Mouse (Mus musculus) adrenal gland, postnatal 36 days (tissue): ENCODE measurements around the gene Ulk1. TPM values are rescaled to one million over a fixed set of nuclear protein-coding genes. Genes with fewer than 3 reads are reported as not detected.

Experiments used
- DNase-seq, 2 experiments: peaks; one replicate each; pipeline ENCODE4 v3.0.0; 2021; ENCODE audit warnings: mixed read lengths in 1 of 2
- total RNA-seq, 2 experiments: library from RNA; stranded (reverse); gene quantifications; 2 replicates each; pipeline ENCODE4 v1.2.3; 2021

The Ulk1 gene
- total RNA-seq, 2 experiments from 2014 or later, result 42.5 to 47.1 TPM

- DNase-seq, result no peak
Measured at GRCm38 (mm10) chr5:110769272-110769671, 40.6 kb downstream of the Ulk1 start.

DNA sequence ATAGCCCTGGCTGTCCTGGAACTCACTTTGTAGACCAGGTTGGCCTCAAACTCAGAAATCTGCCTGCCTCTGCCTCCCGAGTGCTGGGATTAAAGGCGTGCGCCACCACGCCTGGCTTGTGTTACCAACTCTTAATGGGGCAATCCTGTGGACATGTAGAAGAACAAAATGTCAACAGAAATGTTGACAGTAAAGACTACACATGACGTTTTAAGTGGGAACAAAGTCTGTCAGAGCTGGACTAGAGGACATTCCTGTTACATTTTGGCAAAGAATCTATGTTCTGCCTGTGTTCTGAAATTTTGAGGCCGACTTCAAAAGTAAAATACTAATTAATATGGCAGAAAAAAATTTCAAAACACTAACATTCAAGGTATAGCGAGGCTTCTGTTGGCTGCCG lies 46.0 kb downstream of the Ulk1 start:
- DNase-seq, result no peak

DNA sequence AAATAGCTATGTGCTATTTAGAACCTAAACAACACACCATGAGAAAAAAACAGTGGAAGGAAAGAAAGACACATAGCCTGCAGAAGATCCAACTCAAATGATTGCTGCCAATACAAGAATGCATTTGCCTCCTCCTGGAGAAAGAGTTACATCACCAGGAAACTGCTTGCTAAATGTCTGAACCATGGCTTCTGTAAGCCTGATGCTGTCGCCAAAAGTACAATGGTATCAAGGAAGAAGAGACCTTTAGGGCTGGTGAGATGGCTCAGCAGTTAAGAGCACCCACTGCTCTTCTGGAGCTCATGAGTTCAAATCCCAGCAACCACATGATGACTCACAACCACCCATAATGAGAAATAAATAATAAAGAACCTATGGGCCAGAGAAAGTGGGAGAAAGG lies 64.9 kb downstream of the Ulk1 start:
- no peak for DNase-seq

DNA sequence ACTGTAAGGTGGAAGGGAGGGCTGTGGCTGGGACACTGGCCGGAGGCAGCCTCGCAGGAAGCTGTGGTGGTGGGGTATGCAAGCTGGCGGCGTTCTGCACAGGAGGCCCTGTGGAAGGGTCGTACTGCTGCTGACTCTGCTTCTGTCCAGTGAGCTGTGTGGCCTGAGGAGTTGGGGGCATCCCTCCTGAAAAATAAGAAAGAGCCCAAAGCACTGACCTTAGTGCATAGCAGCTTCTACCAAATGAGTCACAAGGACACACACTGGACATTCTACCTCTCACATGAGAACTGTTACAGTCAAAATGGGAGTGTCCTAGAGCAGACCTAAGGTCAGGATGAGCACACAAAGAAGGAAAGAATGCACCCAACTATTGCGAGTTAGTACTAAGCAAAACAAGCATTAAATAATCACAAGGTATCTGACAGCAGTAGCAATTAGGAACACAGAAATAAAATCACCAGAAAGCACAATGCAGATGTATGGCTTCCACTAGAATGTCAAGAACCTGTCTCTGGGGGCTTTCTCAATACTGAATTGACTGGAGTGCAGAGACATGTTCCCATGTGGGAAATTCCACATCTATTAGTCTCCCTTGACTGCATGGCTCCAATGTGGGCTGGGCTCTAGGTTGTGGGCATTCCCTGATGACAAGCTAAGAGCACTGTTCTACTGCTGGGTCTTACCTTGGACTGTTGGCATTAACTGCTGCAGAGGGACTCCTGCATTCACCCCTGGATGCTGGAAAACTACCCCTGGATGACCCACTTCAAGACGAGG lies 70.2 kb downstream of the Ulk1 start:
- peak in 1 of 2 experiments; percentile 27 for DNase-seq

- DNase-seq, result no peak
Measured at GRCm38 (mm10) chr5:110735606-110736005, 74.3 kb downstream of the Ulk1 start.

Other genes with a start within 250 kb of the Ulk1 start
- 10 to 100 TPM; 20.7 to 21.1 TPM for gene Noc4l, start 156.7 kb downstream of the Ulk1 start, total RNA-seq
- 10 to 100 TPM; 20.3 to 22.8 TPM for gene Ddx51, start 156.6 kb downstream of the Ulk1 start, total RNA-seq
- 10 to 100 TPM; 77.2 to 90.5 TPM for gene Ep400, start 39.4 kb downstream of the Ulk1 start, total RNA-seq
- gene Pus1, start 29.4 kb downstream of the Ulk1 start, total RNA-seq, result 10 to 100 TPM; 55.4 to 55.5 TPM
- gene Hscb, start 29.7 kb upstream of the Ulk1 start, total RNA-seq, result 10 to 100 TPM; 12.7 to 20.7 TPM
- 1 to 10 TPM; 2.9 to 4.1 TPM for gene Chek2, start 29.9 kb upstream of the Ulk1 start, total RNA-seq
- gene Ttc28, start 69.7 kb upstream of the Ulk1 start, total RNA-seq, result 10 to 100 TPM; 18.5 to 21.9 TPM